Mouse (Mus musculus): Measurements from ENCODE around the gene Ephx1. TPM values are rescaled to one million over a fixed set of nuclear protein-coding genes. Genes with fewer than 3 reads are reported as not detected.

Gene Ephx1
- polyA plus RNA-seq, 1 experiment from 2014 or later, result 0.77 TPM

- Histone ChIP-seq H3K27ac (0 out of 2 replicates have a peak overlapping the region, but pooled peaks have one; percentile 40), H3K4me1 (peaks cover 3% of the 10 kb centered on the region; the same call in 1 of the 2 replicates), H3K9me3 (no peaks in the 10 kb centered on the region), H3K4me3 (no peak overlapping the region), H3K27me3 (ENCODE audit: poor library complexity, severe bottlenecking) (peaks cover 8% of the 10 kb centered on the region; the same call in 1 of the 2 replicates), H3K36me3 (replicated peaks) (no peaks in the 10 kb centered on the region)
- DNase-seq (ENCODE audit: extremely low spot score, low spot score), result no peak
- WGBS, result 66% methylated on average over 4 of the region's 4 CpGs
Measured at GRCm38 (mm10) chr1:181010171-181010932, 10.4 kb downstream of the Ephx1 start.

- 69% methylated on average over 3 of the region's 3 CpGs for WGBS
- H3K27me3 ChIP-seq (ENCODE audit: poor library complexity, severe bottlenecking), result 0 out of 2 replicates have a peak, but pooled peaks cover 3% of the 10 kb centered on the region
Measured at GRCm38 (mm10) chr1:181009754-181010153, 10.9 kb downstream of the Ephx1 start.

GRCm38 (mm10) chr1:181009011-181009590, 11.6 kb downstream of the Ephx1 start:
- H3K9me3 ChIP-seq, result no peaks in the 10 kb centered on the region
- no peak for DNase-seq (ENCODE audit: extremely low spot score, low spot score)
- H3K27ac ChIP-seq, result no peak overlapping the region
- H3K4me1 ChIP-seq, result peaks cover 3% of the 10 kb centered on the region; the same call in 1 of the 2 replicates
- WGBS, result 95% methylated on average over 4 of the region's 4 CpGs
- H3K36me3 ChIP-seq (replicated peaks), result no peaks in the 10 kb centered on the region
- 0 out of 2 replicates have a peak, but pooled peaks cover 1% of the 10 kb centered on the region for H3K27me3 ChIP-seq (ENCODE audit: poor library complexity, severe bottlenecking)
- no peak overlapping the region for H3K4me3 ChIP-seq

More at GRCm38 (mm10) chr1:181009754-181010153, 10.9 kb downstream of the Ephx1 start:
- no peak for DNase-seq (ENCODE audit: extremely low spot score, low spot score)
- Histone ChIP-seq H3K36me3 (replicated peaks) (no peaks in the 10 kb centered on the region), H3K4me3 (no peak overlapping the region), H3K27ac (0 out of 2 replicates have a peak overlapping the region, but pooled peaks have one; percentile 40), H3K4me1 (peaks cover 3% of the 10 kb centered on the region; the same call in 1 of the 2 replicates), H3K9me3 (no peaks in the 10 kb centered on the region)

- Histone ChIP-seq H3K4me1 (peaks cover 3% of the 10 kb centered on the region; the same call in 1 of the 2 replicates), H3K9me3 (no peaks in the 10 kb centered on the region), H3K27ac (no peak overlapping the region), H3K36me3 (replicated peaks) (no peaks in the 10 kb centered on the region), H3K27me3 (ENCODE audit: poor library complexity, severe bottlenecking) (no peaks in the 10 kb centered on the region), H3K4me3 (no peak overlapping the region)
- 95% methylated on average over 2 of the region's 2 CpGs for WGBS
- DNase-seq (ENCODE audit: extremely low spot score, low spot score), result no peak
Measured at GRCm38 (mm10) chr1:181008266-181008665, 12.4 kb downstream of the Ephx1 start.

- no peaks in the 10 kb centered on the region for H3K27me3 ChIP-seq (ENCODE audit: poor library complexity, severe bottlenecking)
- H3K4me1 ChIP-seq, result peaks cover 3% of the 10 kb centered on the region; the same call in 1 of the 2 replicates
- H3K4me3 ChIP-seq, result no peak overlapping the region
- H3K36me3 ChIP-seq (replicated peaks), result no peaks in the 10 kb centered on the region
- WGBS, result 94% methylated on average over 6 of the region's 6 CpGs
- H3K9me3 ChIP-seq, result no peaks in the 10 kb centered on the region
- no peak for DNase-seq (ENCODE audit: extremely low spot score, low spot score)
- H3K27ac ChIP-seq, result no peak overlapping the region
Measured at GRCm38 (mm10) chr1:181007831-181008230, 12.9 kb downstream of the Ephx1 start.

- Histone ChIP-seq H3K9me3 (no peaks in the 10 kb centered on the region), H3K4me1 (peaks cover 8% of the 10 kb centered on the region), H3K36me3 (replicated peaks) (no peaks in the 10 kb centered on the region), H3K27ac (no peak overlapping the region), H3K27me3 (ENCODE audit: poor library complexity, severe bottlenecking) (no peaks in the 10 kb centered on the region), H3K4me3 (no peak overlapping the region)
- no peak for DNase-seq (ENCODE audit: extremely low spot score, low spot score)
- 86% methylated on average over 8 of the region's 8 CpGs for WGBS
Measured at GRCm38 (mm10) chr1:181005331-181005730, 15.4 kb downstream of the Ephx1 start.

- Histone ChIP-seq H3K4me1 (peaks cover 13% of the 10 kb centered on the region), H3K27me3 (ENCODE audit: poor library complexity, severe bottlenecking) (no peaks in the 10 kb centered on the region), H3K4me3 (no peak overlapping the region), H3K36me3 (replicated peaks) (no peaks in the 10 kb centered on the region), H3K27ac (no peak overlapping the region), H3K9me3 (no peaks in the 10 kb centered on the region)
- DNase-seq (ENCODE audit: extremely low spot score, low spot score), result no peak
- 76% methylated on average over 2 of the region's 2 CpGs for WGBS
Measured at GRCm38 (mm10) chr1:181003790-181004189, 16.9 kb downstream of the Ephx1 start.

GRCm38 (mm10) chr1:181001621-181002020, 19.1 kb downstream of the Ephx1 start:
- H3K4me3 ChIP-seq, result no peak overlapping the region
- H3K9me3 ChIP-seq, result no peaks in the 10 kb centered on the region
- H3K36me3 ChIP-seq (replicated peaks), result no peaks in the 10 kb centered on the region
- 93% methylated on average over 3 of the region's 3 CpGs for WGBS
- no peak for DNase-seq (ENCODE audit: extremely low spot score, low spot score)
- no peaks in the 10 kb centered on the region for H3K27me3 ChIP-seq (ENCODE audit: poor library complexity, severe bottlenecking)
- peaks cover 13% of the 10 kb centered on the region for H3K4me1 ChIP-seq
- H3K27ac ChIP-seq, result no peak overlapping the region

- Histone ChIP-seq H3K27me3 (ENCODE audit: poor library complexity, severe bottlenecking) (no peaks in the 10 kb centered on the region), H3K27ac (no peak overlapping the region), H3K4me3 (no peak overlapping the region), H3K36me3 (replicated peaks) (no peaks in the 10 kb centered on the region), H3K4me1 (peaks cover 13% of the 10 kb centered on the region), H3K9me3 (no peaks in the 10 kb centered on the region)
- WGBS, result 92% methylated on average over 3 of the region's 3 CpGs
- no peak for DNase-seq (ENCODE audit: extremely low spot score, low spot score)
Measured at GRCm38 (mm10) chr1:181001217-181001616, 19.5 kb downstream of the Ephx1 start.

GRCm38 (mm10) chr1:181000501-181001092, 20.1 kb downstream of the Ephx1 start:
- H3K27me3 ChIP-seq (ENCODE audit: poor library complexity, severe bottlenecking), result no peaks in the 10 kb centered on the region
- H3K9me3 ChIP-seq, result no peaks in the 10 kb centered on the region
- 66% methylated on average over 10 of the region's 10 CpGs for WGBS
- H3K4me3 ChIP-seq, result no peak overlapping the region
- H3K36me3 ChIP-seq (replicated peaks), result no peaks in the 10 kb centered on the region
- no peak for DNase-seq (ENCODE audit: extremely low spot score, low spot score)
- peak overlapping the region; percentile 25; the same call in 1 of the 2 replicates for H3K27ac ChIP-seq
- H3K4me1 ChIP-seq, result peaks cover 13% of the 10 kb centered on the region

GRCm38 (mm10) chr1:180992142-180992541, 28.6 kb downstream of the Ephx1 start:
- peak; percentile 30 for DNase-seq (ENCODE audit: extremely low spot score, low spot score)
- no peaks in the 10 kb centered on the region; the same call in 1 of the 2 replicates for H3K27me3 ChIP-seq (ENCODE audit: poor library complexity, severe bottlenecking)
- no peaks in the 10 kb centered on the region for H3K9me3 ChIP-seq
- no peak overlapping the region for H3K27ac ChIP-seq
- no peaks in the 10 kb centered on the region for H3K36me3 ChIP-seq (replicated peaks)
- no peak overlapping the region for H3K4me3 ChIP-seq
- 70% methylated on average over 3 of the region's 3 CpGs for WGBS
- H3K4me1 ChIP-seq, result 0 out of 2 replicates have a peak, but pooled peaks cover 4% of the 10 kb centered on the region

GRCm38 (mm10) chr1:180990671-180991070, 30.0 kb downstream of the Ephx1 start:
- H3K4me3 ChIP-seq, result no peak overlapping the region
- H3K4me1 ChIP-seq, result 0 out of 2 replicates have a peak, but pooled peaks cover 4% of the 10 kb centered on the region
- WGBS, result 67% methylated on average over 3 of the region's 3 CpGs
- no peak overlapping the region for H3K27ac ChIP-seq
- H3K36me3 ChIP-seq (replicated peaks), result no peaks in the 10 kb centered on the region
- no peaks in the 10 kb centered on the region for H3K9me3 ChIP-seq
- DNase-seq (ENCODE audit: extremely low spot score, low spot score), result no peak
- H3K27me3 ChIP-seq (ENCODE audit: poor library complexity, severe bottlenecking), result no peaks in the 10 kb centered on the region; the same call in 1 of the 2 replicates
